Comparison of ENCODE assay signal across 9 mouse cellular contexts in the genomic region with DNA sequence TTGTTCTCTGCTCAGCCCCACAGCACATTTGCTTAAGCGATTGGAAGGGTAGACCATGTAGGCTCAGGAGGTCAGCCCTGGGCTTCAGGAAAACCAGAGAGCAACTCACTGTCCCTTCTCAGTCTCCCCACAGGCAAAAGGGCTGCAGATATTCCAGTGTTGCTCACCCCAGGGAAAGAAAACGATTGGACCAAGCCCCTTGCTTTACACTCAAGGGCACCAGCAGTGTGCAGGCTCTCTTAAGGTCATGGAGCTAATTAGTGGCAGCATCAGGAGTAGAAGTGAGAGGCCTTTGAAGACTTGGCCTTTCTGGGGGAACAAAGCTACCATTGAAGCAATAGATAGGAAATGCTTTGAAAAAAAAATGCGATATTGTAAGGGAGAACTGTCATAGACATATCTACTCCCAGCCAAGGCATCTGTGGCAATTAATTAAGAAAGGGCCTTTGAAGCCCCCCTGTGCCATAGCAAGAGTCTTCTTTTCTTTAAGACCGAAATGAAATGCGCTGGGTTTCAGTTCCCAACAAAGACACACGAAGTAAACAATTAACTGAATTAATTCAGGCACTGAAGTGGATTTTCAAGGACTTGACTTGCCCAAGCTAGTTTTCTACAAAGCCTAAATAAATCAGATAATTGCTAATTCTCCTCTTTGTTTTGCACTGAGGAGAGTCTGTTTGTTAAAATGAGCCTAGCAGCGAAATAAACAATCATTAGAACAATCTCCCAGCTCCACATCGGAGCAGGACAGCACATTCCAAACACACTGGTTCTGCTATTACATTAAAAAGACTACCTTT. TPM values are rescaled to one million over a fixed set of nuclear protein-coding genes. Genes with fewer than 3 reads are reported as not detected.
DNase-seq lines count a peak whose midpoint lies in the region; ATAC-seq and TF ChIP-seq lines count a peak whose summit lies in the region.
"Had no signal": no experiment of that assay in that cellular context is flagged by ENCODE, and none has a peak within 500 bp of the region (broad histone marks: within the 10 kb centered on the region; RNA-seq: fewer than 3 reads in every experiment).

No protein-coding gene starts in this region.

- no peak for TF ChIP-seq EP300 in heart, postnatal 0 days (IDR thresholded peaks at IDR 0.05; ENCODE audit: low read depth)

- H3K4me1 ChIP-seq in heart, postnatal 0 days (ENCODE audit: control insufficient read depth, insufficient read depth), result peaks cover 12% of the 10 kb centered on the region; the same call in 1 of the 2 replicates
- peaks cover 29% of the 10 kb centered on the region for H3K4me1 ChIP-seq in embryonic facial prominence, embryonic 12.5 days
- peaks cover 47% of the 10 kb centered on the region for H3K4me1 ChIP-seq in limb, embryonic 10.5 days
- peaks cover 22% of the 10 kb centered on the region for H3K4me1 ChIP-seq in neural tube, embryonic 12.5 days

- no peaks in the 10 kb centered on the region for H3K9me3 ChIP-seq in heart, postnatal 0 days (replicated peaks; ENCODE audit: control insufficient read depth, low read length)
- H3K9me3 ChIP-seq in embryonic facial prominence, embryonic 12.5 days, result no peaks in the 10 kb centered on the region
- no peaks in the 10 kb centered on the region for H3K9me3 ChIP-seq in limb, embryonic 10.5 days (replicated peaks)
- H3K9me3 ChIP-seq in neural tube, embryonic 12.5 days, result no peaks in the 10 kb centered on the region

- no peak for ATAC-seq in heart, postnatal 0 days (ENCODE audit: insufficient read depth, low read depth)
- ATAC-seq in embryonic facial prominence, embryonic 12.5 days (ENCODE audit: insufficient number of reproducible peaks, insufficient read depth, low FRiP score, low TSS enrichment), result no peak
- ATAC-seq in neural tube, embryonic 12.5 days (ENCODE audit: low FRiP score, low read depth), result no peak
- ATAC-seq in cerebellum, adult (ENCODE audit: insufficient number of reproducible peaks, low FRiP score, low TSS enrichment), result no peak

- no peak for DNase-seq in heart, postnatal 0 days (ENCODE audit: low spot score)
- DNase-seq in heart, postnatal 10 days, result no peak
- peak; percentile 47 for DNase-seq in limb, embryonic 10.5 days (ENCODE audit: low spot score)
- no peak for DNase-seq in left cerebral cortex, postnatal 25 days (ENCODE audit: low spot score in 2 of 2)
- DNase-seq in spleen, adult 12 weeks (ENCODE audit: low spot score), result no peak
- DNase-seq: kidney, adult 8-10 months had no signal

- peak overlapping the region; percentile 27 for H3K4me3 ChIP-seq in heart, postnatal 0 days (ENCODE audit: low read depth, low read length)
- peak overlapping the region; percentile 24 for H3K4me3 ChIP-seq in embryonic facial prominence, embryonic 12.5 days
- peak overlapping the region; percentile 57 for H3K4me3 ChIP-seq in limb, embryonic 10.5 days
- H3K4me3 ChIP-seq in neural tube, embryonic 12.5 days, result peak overlapping the region; percentile 19

- H3K27ac ChIP-seq in heart, postnatal 0 days (ENCODE audit: low read depth), result peak overlapping the region; percentile 61
- H3K27ac ChIP-seq in embryonic facial prominence, embryonic 12.5 days, result peak overlapping the region; percentile 51
- peak overlapping the region; percentile 78 for H3K27ac ChIP-seq in limb, embryonic 10.5 days
- no peak overlapping the region; the same call in 1 of the 2 replicates for H3K27ac ChIP-seq in neural tube, embryonic 12.5 days

- no peak for TF ChIP-seq CTCF in heart, postnatal 0 days (IDR thresholded peaks at IDR 0.05; ENCODE audit: low read depth)

- peak overlapping the region; percentile 86 for H3K4me2 ChIP-seq in heart, postnatal 0 days (ENCODE audit: low read depth, low read length)
- peak overlapping the region; percentile 86 for H3K4me2 ChIP-seq in embryonic facial prominence, embryonic 12.5 days (replicated peaks)
- H3K4me2 ChIP-seq in neural tube, embryonic 12.5 days (replicated peaks), result peak overlapping the region; percentile 81

- intact Hi-C loops in heart, postnatal 10 days (cut with DNase I), result no loop called here
- intact Hi-C loops in left cerebral cortex, postnatal 25 days (cut with DNase I), result no loop called here

- peak overlapping the region; percentile 49; the same call in 1 of the 2 replicates for H3K9ac ChIP-seq in heart, postnatal 0 days (replicated peaks; ENCODE audit: low read depth, low read length)
- peak overlapping the region; percentile 20; the same call in 1 of the 2 replicates for H3K9ac ChIP-seq in embryonic facial prominence, embryonic 12.5 days
- peak overlapping the region; percentile 30; the same call in 1 of the 2 replicates for H3K9ac ChIP-seq in neural tube, embryonic 12.5 days

- WGBS in heart, postnatal 0 days, result 31% methylated on average over 8 of the region's 8 CpGs
- WGBS in embryonic facial prominence, embryonic 12.5 days, result 7% methylated on average over 8 of the region's 8 CpGs
- 6% methylated on average over 8 of the region's 8 CpGs for WGBS in limb, embryonic 10.5 days
- WGBS in neural tube, embryonic 12.5 days, result 2% methylated on average over 8 of the region's 8 CpGs

- H3K27me3 ChIP-seq in heart, postnatal 0 days (ENCODE audit: control insufficient read depth, insufficient read depth, low read length), result no peaks in the 10 kb centered on the region
- H3K27me3 ChIP-seq in embryonic facial prominence, embryonic 12.5 days, result 0 out of 2 replicates have a peak, but pooled peaks cover 3% of the 10 kb centered on the region
- peaks cover 19% of the 10 kb centered on the region; the same call in 1 of the 2 replicates for H3K27me3 ChIP-seq in limb, embryonic 10.5 days (ENCODE audit: low read depth, poor library complexity, severe bottlenecking)
- no peaks in the 10 kb centered on the region for H3K27me3 ChIP-seq in neural tube, embryonic 12.5 days (replicated peaks)

- H3K36me3 ChIP-seq in heart, postnatal 0 days (replicated peaks; ENCODE audit: control insufficient read depth, insufficient read depth, low read length), result no peaks in the 10 kb centered on the region
- H3K36me3 ChIP-seq in embryonic facial prominence, embryonic 12.5 days, result no peaks in the 10 kb centered on the region
- no peaks in the 10 kb centered on the region for H3K36me3 ChIP-seq in limb, embryonic 10.5 days
- no peaks in the 10 kb centered on the region for H3K36me3 ChIP-seq in neural tube, embryonic 12.5 days

RNA-seq across cellular contexts. Expression of a gene that starts 2.6 kb away (rescaled TPM):
- total RNA-seq in heart, postnatal 0 days (2014; rRNA removed; ENCODE audit: low replicate concordance), result 6.4 and 23.0 TPM in 2 replicates
- 7.0 and 8.7 TPM in 2 replicates for polyA plus RNA-seq in heart, postnatal 0 days (2015; fragmentation: Nextera tagmentation; extraction: Ambion mirVana)
- total RNA-seq in heart, postnatal 10 days (2021), result 1 to 10 TPM; 3.4 to 6.7 TPM
- 49.0 and 62.6 TPM in 2 replicates for polyA plus RNA-seq in embryonic facial prominence, embryonic 12.5 days (2016; fragmentation: Nextera tagmentation; extraction: Ambion mirVana)
- 26.7 and 30.9 TPM in 2 replicates for polyA plus RNA-seq in limb, embryonic 10.5 days (2016; fragmentation: Nextera tagmentation; extraction: Ambion mirVana)
- polyA plus RNA-seq in neural tube, embryonic 12.5 days (2016; fragmentation: Nextera tagmentation; extraction: Ambion mirVana), result 37.4 and 41.8 TPM in 2 replicates
- total RNA-seq in left cerebral cortex, postnatal 25 days (2021), result 10 to 100 TPM; 55.7 to 64.8 TPM
